Mouse (Mus musculus) hindbrain, postnatal 0 days (tissue): Measurements from ENCODE around the gene Gng10. TPM values are rescaled to one million over a fixed set of nuclear protein-coding genes. Genes with fewer than 3 reads are reported as not detected.
A peak's percentile ranks its signal among the peaks of the same experiment; 100 is the strongest.

Experiments used
- ATAC-seq: fragments of 200-750 bp; cut with Nextera tagmentation; 2 replicates; pipeline ENCODE4 v1.8.0; 2017; ENCODE audit warnings: mild to moderate bottlenecking, moderate TSS enrichment, moderate library complexity
- DNase-seq: peaks from one replicate; pipeline ENCODE4 v3.0.0-alpha.2; 2015; ENCODE audit warnings: low spot score
- H3K27ac ChIP-seq: fragments of 300-500 bp; sonication (generic); 2 replicates; pipeline ENCODE4 v1.5.1; 2014; ENCODE audit warnings: mild to moderate bottlenecking
- H3K27me3 ChIP-seq: fragments of 300-500 bp; sonication (generic); 2 replicates; pipeline ENCODE4 v1.6.1; 2014; ENCODE audit warnings: low read length, mixed read lengths; ENCODE audit not compliant: insufficient read depth
- H3K36me3 ChIP-seq: fragments of 300-500 bp; sonication (generic); 2 replicates; pipeline ENCODE4 v1.6.1; 2014; ENCODE audit warnings: low read length, mixed read lengths; ENCODE audit not compliant: insufficient read depth
- H3K4me1 ChIP-seq: fragments of 300-500 bp; sonication (generic); 2 replicates; pipeline ENCODE4 v1.6.1; 2014; ENCODE audit warnings: antibody characterized with exemption, low read length, mixed read lengths; ENCODE audit not compliant: insufficient read depth
- H3K4me2 ChIP-seq: fragments of 300-500 bp; sonication (generic); 2 replicates; pipeline ENCODE4 v1.6.1; 2014; ENCODE audit warnings: low read depth, mild to moderate bottlenecking, low read length, moderate library complexity, mixed read lengths
- H3K4me3 ChIP-seq: fragments of 300-500 bp; sonication (generic); 2 replicates; pipeline ENCODE4 v1.5.1; 2014; ENCODE audit warnings: low read length
- H3K9ac ChIP-seq: fragments of 300-500 bp; sonication (generic); replicated peaks from 2 replicates; pipeline ENCODE4 v1.6.1; 2014; ENCODE audit warnings: mild to moderate bottlenecking, low read length, moderate library complexity, mixed read lengths
- H3K9me3 ChIP-seq: fragments of 300-500 bp; sonication (generic); 2 replicates; pipeline ENCODE4 v1.6.1; 2016; ENCODE audit warnings: low read length, mixed read lengths
- CTCF ChIP-seq: IDR thresholded peaks from 2 replicates; pipeline ENCODE4 v1.5.1; 2016; ENCODE audit warnings: antibody characterized with exemption, control low read depth, low read depth
- WGBS: fragments of 180-500 bp; shearing (Covaris S2); extraction: QIAGEN DNeasy Blood & Tissue Kit; methylation state at CpG from one replicate; pipeline ENCODE4 v1.1.7; 2014; 5-methylcytosine and 5-hydroxymethylcytosine counted together
- polyA plus RNA-seq: library from polyadenylated mRNA; unstranded; fragments of >200 nt; fragmentation: Nextera tagmentation; extraction: Ambion mirVana; gene quantifications from 2 replicates; pipeline ENCODE4 v1.2.1, GENCODE M21; 2015
- total RNA-seq: library from RNA; depleted of rRNA; stranded (reverse); fragments of >200 nt; gene quantifications from 2 replicates; pipeline ENCODE4 v1.2.3, GENCODE M21; 2014

Gng10 gene
- total and polyA plus RNA-seq, 2 experiments from 2014 or later = 86.0 to 184 TPM

- TF ChIP-seq CTCF = no peak
- ATAC-seq (no peak), DNase-seq (no peak)
- Histone ChIP-seq H3K36me3 (no peaks in the 10 kb centered on the region), H3K27me3 (no peaks in the 10 kb centered on the region), H3K9me3 (no peaks in the 10 kb centered on the region), H3K27ac (no peak overlapping the region), H3K4me3 (peak overlapping the region; percentile 71), H3K4me2 (peak overlapping the region; percentile 86), H3K9ac (peak overlapping the region; percentile 81), H3K4me1 (peaks cover 11% of the 10 kb centered on the region; the same call in 1 of the 2 replicates)
- WGBS = 31% methylated on average over 7 of the region's 7 CpGs
These were observed 31.1 kb upstream of the Gng10 start for GRCm38 (mm10) chr4:59003806-59004200.

DNA sequence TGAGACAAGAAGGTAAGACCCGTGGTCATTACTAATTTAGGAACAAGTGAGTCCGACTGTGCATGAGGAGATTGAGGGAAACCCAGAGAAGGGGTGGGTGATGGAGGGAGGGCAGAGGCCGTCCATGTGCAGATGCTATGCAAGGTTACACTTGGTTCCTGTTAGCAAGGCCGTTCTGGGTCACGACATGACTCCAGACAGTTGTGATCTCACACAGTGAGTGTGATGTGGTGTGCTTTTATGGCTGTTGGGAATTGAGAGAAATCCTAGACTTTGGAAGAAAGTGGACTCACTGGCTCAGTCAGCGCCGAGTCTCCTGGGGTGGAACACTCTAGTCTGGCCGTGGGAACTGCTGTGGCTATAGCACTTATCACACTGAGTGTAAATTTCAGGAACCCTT lies 28.7 kb upstream of the Gng10 start:
- ATAC-seq = no peak
- no peak for TF ChIP-seq CTCF
- H3K4me1 ChIP-seq = peaks cover 11% of the 10 kb centered on the region; the same call in 1 of the 2 replicates

GRCm38 (mm10) chr4:59007016-59007415 lies 27.9 kb upstream of the Gng10 start:
- no peak for DNase-seq
- Histone ChIP-seq H3K36me3 (no peaks in the 10 kb centered on the region), H3K27me3 (no peaks in the 10 kb centered on the region), H3K4me1 (peaks cover 11% of the 10 kb centered on the region; the same call in 1 of the 2 replicates), H3K9me3 (no peaks in the 10 kb centered on the region), H3K27ac (no peak overlapping the region), H3K4me3 (no peak overlapping the region), H3K9ac (no peak overlapping the region), H3K4me2 (no peak overlapping the region)
- 71% methylated on average over 6 of the region's 6 CpGs for WGBS
- TF ChIP-seq CTCF = no peak
- no peak for ATAC-seq

More for the DNA sequence above, 28.7 kb upstream of the Gng10 start:
- Histone ChIP-seq H3K27ac (no peak overlapping the region), H3K27me3 (no peaks in the 10 kb centered on the region), H3K4me3 (no peak overlapping the region), H3K9ac (no peak overlapping the region), H3K4me2 (no peak overlapping the region), H3K9me3 (no peaks in the 10 kb centered on the region), H3K36me3 (no peaks in the 10 kb centered on the region)
- DNase-seq = no peak
- WGBS = 68% methylated on average over 8 of the region's 8 CpGs

GRCm38 (mm10) chr4:59007974-59008373 lies 26.9 kb upstream of the Gng10 start:
- H3K9me3 ChIP-seq = no peaks in the 10 kb centered on the region
- no peaks in the 10 kb centered on the region for H3K27me3 ChIP-seq
- ATAC-seq = no peak
- H3K27ac ChIP-seq = no peak overlapping the region
- WGBS = 86% methylated on average over 5 of the region's 5 CpGs
- no peak overlapping the region for H3K4me2 ChIP-seq
- no peak overlapping the region for H3K9ac ChIP-seq
- H3K4me1 ChIP-seq = peaks cover 11% of the 10 kb centered on the region; the same call in 1 of the 2 replicates
- H3K36me3 ChIP-seq = no peaks in the 10 kb centered on the region
- no peak for DNase-seq
- TF ChIP-seq CTCF = no peak
- no peak overlapping the region for H3K4me3 ChIP-seq

- Histone ChIP-seq H3K9ac (no peak overlapping the region), H3K27me3 (no peaks in the 10 kb centered on the region), H3K36me3 (no peaks in the 10 kb centered on the region; the same call in 1 of the 2 replicates), H3K27ac (no peak overlapping the region), H3K4me2 (no peak overlapping the region), H3K9me3 (no peaks in the 10 kb centered on the region), H3K4me1 (peaks cover 7% of the 10 kb centered on the region; the same call in 1 of the 2 replicates), H3K4me3 (no peak overlapping the region)
- ATAC-seq = no peak
- 92% methylated on average over 7 of the region's 7 CpGs for WGBS
- DNase-seq = no peak
- TF ChIP-seq CTCF = no peak
These were observed 25.7 kb upstream of the Gng10 start for GRCm38 (mm10) chr4:59009186-59009585.

GRCm38 (mm10) chr4:59009696-59010095 lies 25.2 kb upstream of the Gng10 start:
- TF ChIP-seq CTCF = no peak
- H3K9ac ChIP-seq = no peak overlapping the region
- H3K36me3 ChIP-seq = no peaks in the 10 kb centered on the region; the same call in 1 of the 2 replicates
- WGBS = 65% methylated on average over 4 of the region's 4 CpGs
- no peaks in the 10 kb centered on the region for H3K9me3 ChIP-seq
- no peak overlapping the region for H3K4me2 ChIP-seq
- H3K27me3 ChIP-seq = no peaks in the 10 kb centered on the region
- no peak for ATAC-seq
- no peak overlapping the region for H3K4me3 ChIP-seq
- H3K27ac ChIP-seq = no peak overlapping the region
- DNase-seq = no peak
- H3K4me1 ChIP-seq = peaks cover 3% of the 10 kb centered on the region; the same call in 1 of the 2 replicates

DNA sequence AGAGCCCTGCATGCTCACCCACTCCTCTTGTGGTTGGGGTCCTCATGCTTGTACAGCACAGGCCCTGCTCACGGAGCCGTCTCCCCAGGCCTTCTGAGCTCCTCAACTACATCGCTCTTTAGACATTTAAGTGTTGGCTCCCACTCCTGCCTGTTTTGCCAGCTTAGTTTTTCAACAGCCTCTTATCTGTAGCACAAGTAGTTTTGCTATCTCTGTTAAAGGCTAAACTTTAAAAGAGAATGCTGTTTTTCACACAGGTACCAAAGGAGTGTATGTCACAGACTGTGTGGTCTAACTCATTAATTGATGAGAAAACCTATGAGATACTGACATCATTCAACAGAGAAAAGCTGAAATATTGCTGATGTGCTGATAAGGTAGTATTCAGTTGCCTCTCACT lies 23.4 kb upstream of the Gng10 start:
- DNase-seq (no peak), ATAC-seq (no peak)
- no peak overlapping the region for H3K27ac ChIP-seq
- H3K4me1 ChIP-seq = no peaks in the 10 kb centered on the region
- 58% methylated on average over 3 of the region's 3 CpGs for WGBS
- H3K4me2 ChIP-seq = no peak overlapping the region
- no peaks in the 10 kb centered on the region; the same call in 1 of the 2 replicates for H3K36me3 ChIP-seq
- H3K9ac ChIP-seq = no peak overlapping the region
- no peaks in the 10 kb centered on the region for H3K9me3 ChIP-seq
- H3K4me3 ChIP-seq = no peak overlapping the region
- no peak for TF ChIP-seq CTCF
- no peaks in the 10 kb centered on the region for H3K27me3 ChIP-seq
